In the genomic region with DNA sequence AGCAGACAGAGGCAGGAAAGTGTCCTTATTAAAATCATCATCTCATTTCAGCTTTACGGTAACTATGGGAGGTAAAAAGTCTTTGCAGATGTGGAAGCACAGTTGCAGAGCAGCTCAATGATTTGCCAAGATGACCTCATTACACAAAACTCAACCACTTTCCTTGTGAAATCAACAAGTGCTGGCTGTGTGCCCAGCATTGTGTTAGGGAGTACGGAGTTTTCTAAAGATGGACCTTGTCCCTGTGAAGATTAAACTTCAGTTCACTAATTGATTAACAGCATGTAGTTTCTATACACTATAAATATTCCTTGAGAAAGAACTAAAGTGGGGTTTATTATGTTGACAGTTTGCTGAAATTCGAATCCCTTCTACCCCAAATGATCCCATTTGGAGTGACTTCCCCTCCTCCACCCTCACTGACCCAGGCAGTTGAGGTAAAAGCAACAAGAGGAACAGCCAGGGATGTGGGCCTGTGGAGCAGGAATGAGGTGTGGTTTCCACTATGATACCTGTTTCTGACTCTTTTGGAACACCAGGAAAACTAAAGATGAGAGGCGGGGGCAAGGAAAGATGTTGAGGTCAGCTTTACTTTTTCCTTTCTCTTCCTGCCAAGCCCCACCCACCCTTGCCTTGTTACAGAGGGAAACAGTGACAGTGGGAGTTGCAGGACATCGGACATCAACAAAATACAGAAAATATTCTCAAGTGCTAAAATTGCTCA, we compare ENCODE assay signal across 14 mouse cellular contexts. TPM values are rescaled to one million over a fixed set of nuclear protein-coding genes. Genes with fewer than 3 reads are reported as not detected.
DNase-seq lines count a peak whose midpoint lies in the region; TF ChIP-seq lines count a peak whose summit lies in the region.
"Had no signal": no experiment of that assay in that cellular context is flagged by ENCODE, and none has a peak within 500 bp of the region (broad histone marks: within the 10 kb centered on the region; RNA-seq: fewer than 3 reads in every experiment).

No protein-coding gene starts in this region.

- no peaks in the 10 kb centered on the region for H3K36me3 ChIP-seq in liver, adult 2 months (ENCODE audit: control insufficient read depth, insufficient read depth, low read length)
- H3K36me3 ChIP-seq: embryonic facial prominence, embryonic 12.5 days; neural tube, embryonic 12.5 days had no signal

- peaks cover 4% of the 10 kb centered on the region; the same call in 1 of the 2 replicates for H3K4me1 ChIP-seq in liver, adult 2 months (ENCODE audit: control insufficient read depth, insufficient read depth, low read length)
- H3K4me1 ChIP-seq in brown adipose tissue, adult 24 weeks (ENCODE audit: control insufficient read depth, insufficient read depth, insufficient read length, low read length): peaks cover 6% of the 10 kb centered on the region; the same call in 1 of the 2 replicates
- H3K4me1 ChIP-seq: embryonic facial prominence, embryonic 12.5 days; neural tube, embryonic 12.5 days had no signal

- no peaks in the 10 kb centered on the region for H3K79me2 ChIP-seq in liver, adult 2 months (ENCODE audit: control insufficient read depth, insufficient read depth, low read length)

- H3K27me3 ChIP-seq in liver, adult 2 months (ENCODE audit: control insufficient read depth, insufficient read depth, low read length): no peaks in the 10 kb centered on the region
- H3K27me3 ChIP-seq: embryonic facial prominence, embryonic 12.5 days; neural tube, embryonic 12.5 days had no signal

- peak; percentile 57 for DNase-seq in gastrocnemius, adult 2 months
- DNase-seq in gastrocnemius, postnatal 25 days: no peak
- peak; percentile 2 for DNase-seq in liver, adult 2 months (ENCODE audit: extremely low read depth, low read depth, low spot score)
- DNase-seq in liver: no peak
- DNase-seq in skeletal muscle tissue, adult 2 months (ENCODE audit: low read depth, low spot score): peak; percentile 54
- DNase-seq in T-cell, adult 2 months (ENCODE audit: low spot score): no peak
- DNase-seq: cerebellum, postnatal 14 days; kidney, postnatal 25 days; left cerebral cortex, postnatal 4 days; thymus, postnatal 36 days had no signal

- 36% methylated on average over 5 of the region's 5 CpGs for WGBS in liver, adult 2 months

- peak overlapping the region; percentile 67 for H3K27ac ChIP-seq in gastrocnemius, adult 2 months
- no peak overlapping the region for H3K27ac ChIP-seq in liver, adult 2 months (replicated peaks; ENCODE audit: insufficient read depth, low read depth, low read length)
- peak overlapping the region; percentile 95 for H3K27ac ChIP-seq in brown adipose tissue, adult 24 weeks (replicated peaks; ENCODE audit: low read depth, low read length)
- H3K27ac ChIP-seq: embryonic facial prominence, embryonic 12.5 days; neural tube, embryonic 12.5 days had no signal

- intact Hi-C loops in gastrocnemius, adult 2 months (cut with DNase I): no loop called here

- H3K9ac ChIP-seq in liver, adult 2 months (ENCODE audit: low read depth, low read length): no peak overlapping the region
- H3K9ac ChIP-seq: embryonic facial prominence, embryonic 12.5 days; neural tube, embryonic 12.5 days had no signal

- TF ChIP-seq CTCF in gastrocnemius, adult 2 months (IDR thresholded peaks at IDR 0.05): no peak
- TF ChIP-seq CTCF in liver, adult 2 months (IDR thresholded peaks at IDR 0.05; ENCODE audit: low read depth, low read length): no peak

- no peak for TF ChIP-seq POLR2A in liver, adult 2 months (IDR thresholded peaks at IDR 0.05; ENCODE audit: extremely low read depth, insufficient read depth, low read length)

- H3K4me3 ChIP-seq in gastrocnemius, adult 2 months: no peak overlapping the region
- H3K4me3 ChIP-seq in liver, adult 2 months (ENCODE audit: insufficient read depth, low read depth, low read length): no peak overlapping the region
- no peak overlapping the region for H3K4me3 ChIP-seq in brown adipose tissue, adult 24 weeks (ENCODE audit: insufficient read depth, low read depth, low read length)
- H3K4me3 ChIP-seq: embryonic facial prominence, embryonic 12.5 days; neural tube, embryonic 12.5 days had no signal

RNA-seq across cellular contexts. Expression of gene Pcdh19, which starts 4.4 kb away (rescaled TPM):
- total RNA-seq in gastrocnemius, adult 2 months (2021): 1 to 10 TPM; 3.1 to 4.4 TPM
- 1 to 10 TPM; 3.3 to 5.9 TPM for total RNA-seq in gastrocnemius, postnatal 25 days (2021)
- under 0.01 TPM in 2 replicates for total RNA-seq in liver, adult 2 months (2014; rRNA removed)
- polyA plus RNA-seq in liver, adult 2 months (2012; rRNA removed): not detected in 2 replicates
- 1.9 and 3.1 TPM in 2 replicates for polyA plus RNA-seq in brown adipose tissue, adult 24 weeks (2012; ENCODE audit: insufficient read depth, insufficient read length, missing spikeins)
- total RNA-seq: megakaryocyte progenitor cell, adult 5-6 weeks had no signal

Comparison
In these comparisons a context has a peak if more than half of its experiments do, and no peak if none do; other contexts are left out.
1. DNase-seq: peak in gastrocnemius, adult 2 months (single experiment), liver, adult 2 months (single experiment) and skeletal muscle tissue, adult 2 months (single experiment); none in gastrocnemius, postnatal 25 days (single experiment), liver (single experiment) and T-cell, adult 2 months (single experiment).